Mouse (Mus musculus): ENCODE results near the gene Casr.

The Casr gene

DNA sequence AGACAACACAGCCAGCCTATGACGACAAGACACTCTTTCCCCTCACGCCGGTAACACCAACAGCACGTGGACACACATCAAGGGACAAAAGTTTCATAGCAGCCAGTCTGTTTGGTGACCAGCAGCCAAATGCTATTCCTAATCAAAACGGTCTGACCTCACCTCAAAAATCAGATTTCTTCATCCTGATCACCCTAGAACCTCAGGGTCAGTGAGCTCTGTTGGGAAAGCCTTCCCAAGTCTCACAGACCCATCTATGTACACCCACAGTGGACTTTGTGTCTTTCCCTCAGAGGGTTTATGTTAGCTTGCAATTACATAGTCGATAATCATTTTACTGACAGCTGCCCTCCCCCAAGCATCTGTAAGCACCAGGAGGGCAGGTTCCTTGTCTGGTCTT is 2.4 kb downstream of the Casr start:
- Histone ChIP-seq H3K4me3 (replicated peaks; ENCODE audit: low read length) (no peak overlapping the region), H3K9me3 (ENCODE audit: low read length) (no peaks in the 10 kb centered on the region), H3K36me3 (ENCODE audit: insufficient read depth, low read length) (no peaks in the 10 kb centered on the region), H3K4me1 (replicated peaks; ENCODE audit: low read depth, low read length) (peaks cover 27% of the 10 kb centered on the region), H3K27me3 (ENCODE audit: insufficient read depth, low read length) (peaks cover 31% of the 10 kb centered on the region)
- TF ChIP-seq POU5F1 (IDR thresholded peaks at IDR 0.05; ENCODE audit: borderline replicate concordance, low read length) = no peak

DNA sequence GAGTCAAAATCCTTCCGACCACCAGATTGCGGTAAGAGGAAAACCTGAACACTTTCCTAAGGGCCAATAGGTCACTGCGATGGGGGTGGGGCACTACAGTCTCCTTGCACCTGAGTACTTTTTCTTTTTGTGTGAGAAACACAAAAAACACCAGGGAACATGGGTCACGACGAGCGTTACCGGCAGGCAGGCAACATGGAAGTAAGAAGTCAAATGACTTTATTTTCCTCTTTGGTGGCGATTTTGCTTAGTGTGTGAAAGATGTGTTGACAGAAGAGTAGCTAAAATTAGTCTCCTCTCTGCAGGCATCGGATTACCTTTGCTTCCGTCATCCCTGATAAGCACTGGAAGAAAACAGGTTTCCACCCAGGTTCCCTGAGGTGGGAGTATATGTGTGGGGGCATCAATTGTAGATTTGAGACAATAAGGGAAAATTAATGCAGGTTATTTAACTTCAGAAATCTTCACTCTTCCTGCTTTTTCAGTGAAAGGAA is 6.2 kb downstream of the Casr start:
- H3K36me3 ChIP-seq (ENCODE audit: insufficient read depth, low read length) = no peaks in the 10 kb centered on the region
- H3K27me3 ChIP-seq (ENCODE audit: insufficient read depth, low read length) = peaks cover 19% of the 10 kb centered on the region

DNA sequence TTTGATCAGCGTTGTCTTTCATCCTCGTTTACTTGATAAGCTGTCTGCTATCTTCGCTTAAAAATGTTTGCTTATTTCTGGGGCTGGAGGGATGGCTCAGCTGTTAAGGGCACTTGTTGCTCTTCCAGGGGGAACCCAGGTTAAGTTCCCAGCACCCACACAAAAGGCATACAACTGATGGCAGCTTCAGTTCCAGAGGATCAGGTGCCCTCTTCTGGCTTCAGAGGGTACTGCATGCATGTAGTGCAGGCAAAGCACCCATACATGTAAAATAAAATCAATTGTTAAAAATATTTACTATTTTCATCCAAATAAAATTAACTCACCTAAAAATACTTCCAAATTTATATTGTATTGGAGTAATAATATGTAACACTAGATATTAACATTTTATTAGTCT is 8.3 kb downstream of the Casr start:
- Histone ChIP-seq H3K4me1 (replicated peaks; ENCODE audit: low read depth, low read length) (0 out of 2 replicates have a peak, but pooled peaks cover 5% of the 10 kb centered on the region), H3K27me3 (ENCODE audit: insufficient read depth, low read length) (peaks cover 6% of the 10 kb centered on the region), H3K4me3 (replicated peaks; ENCODE audit: low read length) (no peak overlapping the region), H3K36me3 (ENCODE audit: insufficient read depth, low read length) (no peaks in the 10 kb centered on the region), H3K9me3 (ENCODE audit: low read length) (peaks cover 6% of the 10 kb centered on the region)
- no peak for TF ChIP-seq POU5F1 (IDR thresholded peaks at IDR 0.05; ENCODE audit: borderline replicate concordance, low read length)
- TF ChIP-seq CTCF (conservative IDR thresholded peaks at IDR 0.05; ENCODE audit: low read length) = peak; percentile 75
- no peak for TF ChIP-seq NANOG (IDR thresholded peaks at IDR 0.05; ENCODE audit: borderline replicate concordance, low read length)

More for the DNA sequence above, 6.2 kb downstream of the Casr start:
- peaks cover 6% of the 10 kb centered on the region for H3K9me3 ChIP-seq (ENCODE audit: low read length)
- TF ChIP-seq NANOG (IDR thresholded peaks at IDR 0.05; ENCODE audit: borderline replicate concordance, low read length) (no peak), CTCF (conservative IDR thresholded peaks at IDR 0.05; ENCODE audit: low read length) (no peak), POU5F1 (IDR thresholded peaks at IDR 0.05; ENCODE audit: borderline replicate concordance, low read length) (no peak)
- H3K4me1 ChIP-seq (replicated peaks; ENCODE audit: low read depth, low read length) = peaks cover 10% of the 10 kb centered on the region
- H3K4me3 ChIP-seq (replicated peaks; ENCODE audit: low read length) = no peak overlapping the region

DNA sequence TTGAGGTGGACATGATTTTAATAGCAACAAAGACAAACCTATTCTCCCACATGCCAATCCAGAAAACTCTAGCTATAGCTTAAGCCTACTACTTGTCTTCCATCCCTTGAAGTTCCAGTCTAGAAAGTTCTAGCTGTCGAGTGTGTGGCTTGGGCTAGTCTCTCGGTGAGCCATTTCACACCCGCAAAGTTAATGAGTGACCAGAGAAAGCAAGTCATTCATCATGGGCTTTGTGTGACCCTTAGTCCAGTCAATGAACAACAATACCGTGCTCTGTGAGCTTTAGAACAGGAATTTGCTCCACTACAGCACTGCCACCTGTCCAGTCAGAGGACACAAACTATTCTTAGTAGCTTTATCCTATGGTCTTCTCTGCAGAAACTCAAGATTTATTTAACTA is 16.6 kb downstream of the Casr start:
- Histone ChIP-seq H3K27me3 (ENCODE audit: insufficient read depth, low read length) (no peaks in the 10 kb centered on the region), H3K36me3 (ENCODE audit: insufficient read depth, low read length) (no peaks in the 10 kb centered on the region), H3K9me3 (ENCODE audit: low read length) (peaks cover 10% of the 10 kb centered on the region; the same call in 1 of the 2 replicates), H3K4me1 (replicated peaks; ENCODE audit: low read depth, low read length) (0 out of 2 replicates have a peak, but pooled peaks cover 3% of the 10 kb centered on the region), H3K4me3 (replicated peaks; ENCODE audit: low read length) (no peak overlapping the region)
- TF ChIP-seq NANOG (IDR thresholded peaks at IDR 0.05; ENCODE audit: borderline replicate concordance, low read length) (no peak), CTCF (conservative IDR thresholded peaks at IDR 0.05; ENCODE audit: low read length) (no peak), POU5F1 (IDR thresholded peaks at IDR 0.05; ENCODE audit: borderline replicate concordance, low read length) (no peak)

DNA sequence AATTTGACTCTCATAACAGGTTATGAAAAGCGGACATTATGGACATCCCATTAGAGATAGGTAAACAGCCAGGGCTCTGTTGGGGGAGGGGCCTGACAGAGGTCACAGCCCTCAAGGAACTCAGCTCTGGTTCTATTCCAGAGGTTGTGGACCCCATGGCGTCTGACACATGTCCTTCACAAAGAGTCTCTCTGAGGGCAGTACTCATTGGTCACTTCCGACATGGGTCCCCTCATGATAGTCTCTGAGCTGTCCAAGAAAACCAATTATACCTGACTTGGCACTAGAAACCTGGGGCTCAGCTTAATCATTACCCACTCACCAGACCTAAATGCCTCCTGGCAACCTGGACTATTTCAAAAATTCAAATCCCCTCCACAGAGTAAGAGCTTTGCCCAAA is 18.9 kb downstream of the Casr start:
- H3K4me1 ChIP-seq (replicated peaks; ENCODE audit: low read depth, low read length) = 0 out of 2 replicates have a peak, but pooled peaks cover 3% of the 10 kb centered on the region
- H3K27me3 ChIP-seq (ENCODE audit: insufficient read depth, low read length) = 0 out of 2 replicates have a peak, but pooled peaks cover under 1% of the 10 kb centered on the region
- H3K36me3 ChIP-seq (ENCODE audit: insufficient read depth, low read length) = no peaks in the 10 kb centered on the region
- no peak overlapping the region for H3K4me3 ChIP-seq (replicated peaks; ENCODE audit: low read length)
- TF ChIP-seq CTCF (conservative IDR thresholded peaks at IDR 0.05; ENCODE audit: low read length) (no peak), POU5F1 (IDR thresholded peaks at IDR 0.05; ENCODE audit: borderline replicate concordance, low read length) (no peak), NANOG (IDR thresholded peaks at IDR 0.05; ENCODE audit: borderline replicate concordance, low read length) (no peak)
- peaks cover 10% of the 10 kb centered on the region; the same call in 1 of the 2 replicates for H3K9me3 ChIP-seq (ENCODE audit: low read length)

DNA sequence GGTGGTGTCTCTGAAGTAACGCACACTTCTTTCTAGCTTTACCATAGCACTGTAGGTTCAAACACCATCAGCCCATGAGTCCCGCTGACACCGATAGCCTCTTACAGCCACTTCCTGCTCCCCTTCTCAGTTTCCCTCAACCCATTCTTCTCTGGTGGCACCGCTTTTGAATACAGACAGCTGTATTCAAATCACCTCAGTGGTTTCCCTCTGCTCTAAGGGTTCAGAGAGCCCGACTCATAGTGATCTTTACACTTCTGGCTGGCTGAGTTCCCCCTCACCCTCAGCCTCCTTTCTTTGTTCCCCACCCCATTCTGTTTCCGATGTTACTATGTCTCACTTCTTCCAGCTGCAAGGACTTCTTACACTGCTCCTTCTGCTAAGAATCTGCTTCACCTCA is 21.1 kb downstream of the Casr start:
- Histone ChIP-seq H3K4me1 (replicated peaks; ENCODE audit: low read depth, low read length) (peaks cover 14% of the 10 kb centered on the region), H3K4me3 (replicated peaks; ENCODE audit: low read length) (no peak overlapping the region), H3K9me3 (ENCODE audit: low read length) (no peaks in the 10 kb centered on the region; the same call in 1 of the 2 replicates), H3K27me3 (ENCODE audit: insufficient read depth, low read length) (0 out of 2 replicates have a peak, but pooled peaks cover 4% of the 10 kb centered on the region), H3K36me3 (ENCODE audit: insufficient read depth, low read length) (no peaks in the 10 kb centered on the region)
- no peak for TF ChIP-seq POU5F1 (IDR thresholded peaks at IDR 0.05; ENCODE audit: borderline replicate concordance, low read length)
- TF ChIP-seq NANOG (IDR thresholded peaks at IDR 0.05; ENCODE audit: borderline replicate concordance, low read length) = no peak
- no peak for TF ChIP-seq CTCF (conservative IDR thresholded peaks at IDR 0.05; ENCODE audit: low read length)

DNA sequence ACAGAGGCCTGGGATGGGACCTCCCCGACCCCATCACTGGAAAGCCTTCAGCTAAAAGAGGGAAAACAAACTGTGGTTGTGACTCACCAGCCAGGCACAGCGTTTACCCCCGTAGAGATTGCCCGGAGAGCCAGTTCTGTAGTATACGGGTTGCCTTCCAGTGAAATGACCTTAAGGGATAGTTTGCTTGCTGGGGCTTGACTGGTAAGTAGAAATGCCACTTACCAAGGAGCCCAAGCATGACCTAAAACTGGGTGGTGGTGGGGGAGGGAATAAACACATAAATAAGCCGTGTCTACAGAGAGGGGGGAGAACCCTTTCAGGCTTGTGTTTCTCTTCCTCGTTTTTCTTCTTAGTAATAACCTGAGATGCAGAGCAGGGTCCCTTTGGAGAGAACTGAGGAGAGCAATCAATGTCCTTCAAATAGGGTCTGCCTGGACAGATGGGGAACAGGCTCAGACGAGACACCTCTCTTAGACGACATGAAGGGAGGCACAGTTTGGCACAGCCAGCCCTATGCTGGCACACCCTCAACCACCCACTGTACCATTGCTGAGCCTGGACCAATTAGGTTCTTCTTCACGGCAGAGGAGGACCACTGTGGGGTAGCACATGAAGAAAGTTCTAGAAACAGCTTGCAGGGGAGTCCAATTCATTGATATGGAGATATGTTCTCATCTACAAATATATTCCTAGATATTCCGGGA is 28.8 kb downstream of the Casr start:
- Histone ChIP-seq H3K9me3 (ENCODE audit: low read length) (peaks cover 6% of the 10 kb centered on the region; the same call in 1 of the 2 replicates), H3K4me1 (replicated peaks; ENCODE audit: low read depth, low read length) (peaks cover 37% of the 10 kb centered on the region), H3K36me3 (ENCODE audit: insufficient read depth, low read length) (no peaks in the 10 kb centered on the region), H3K27me3 (ENCODE audit: insufficient read depth, low read length) (peaks cover 10% of the 10 kb centered on the region; the same call in 1 of the 2 replicates), H3K4me3 (replicated peaks; ENCODE audit: low read length) (no peak overlapping the region)
- TF ChIP-seq CTCF (conservative IDR thresholded peaks at IDR 0.05; ENCODE audit: low read length) = no peak
- TF ChIP-seq NANOG (IDR thresholded peaks at IDR 0.05; ENCODE audit: borderline replicate concordance, low read length) = no peak
- no peak for TF ChIP-seq POU5F1 (IDR thresholded peaks at IDR 0.05; ENCODE audit: borderline replicate concordance, low read length)

DNA sequence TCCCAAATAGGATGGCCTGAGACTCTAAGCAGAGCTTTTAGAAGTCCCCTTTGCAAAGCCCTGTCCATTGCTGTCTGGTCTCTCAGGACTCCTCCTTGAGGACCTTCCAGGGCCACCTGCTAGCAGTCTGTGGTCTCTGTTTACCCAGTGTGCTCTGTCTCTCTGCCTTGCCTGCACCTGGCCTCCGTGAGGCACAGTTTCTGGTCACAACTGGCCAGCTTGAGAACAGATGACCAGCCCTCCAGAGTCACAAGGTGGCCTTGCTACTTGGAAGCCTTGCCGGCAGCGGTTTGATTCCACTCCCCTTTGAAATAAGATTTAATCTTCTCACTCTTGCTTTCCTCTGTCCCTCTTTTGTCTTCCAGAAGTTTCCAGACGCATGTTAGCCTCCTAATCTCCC is 29.9 kb downstream of the Casr start:
- Histone ChIP-seq H3K4me1 (replicated peaks; ENCODE audit: low read depth, low read length) (peaks cover 36% of the 10 kb centered on the region), H3K27me3 (ENCODE audit: insufficient read depth, low read length) (peaks cover 6% of the 10 kb centered on the region; the same call in 1 of the 2 replicates), H3K4me3 (replicated peaks; ENCODE audit: low read length) (no peak overlapping the region), H3K9me3 (ENCODE audit: low read length) (peaks cover 6% of the 10 kb centered on the region; the same call in 1 of the 2 replicates), H3K36me3 (ENCODE audit: insufficient read depth, low read length) (no peaks in the 10 kb centered on the region)
- TF ChIP-seq POU5F1 (IDR thresholded peaks at IDR 0.05; ENCODE audit: borderline replicate concordance, low read length) = no peak
- no peak for TF ChIP-seq CTCF (conservative IDR thresholded peaks at IDR 0.05; ENCODE audit: low read length)
- TF ChIP-seq NANOG (IDR thresholded peaks at IDR 0.05; ENCODE audit: borderline replicate concordance, low read length) = no peak

All from E14TG2a.4 (cell line).